ENCODE assay signal across 22 mouse cellular contexts in the genomic region with DNA sequence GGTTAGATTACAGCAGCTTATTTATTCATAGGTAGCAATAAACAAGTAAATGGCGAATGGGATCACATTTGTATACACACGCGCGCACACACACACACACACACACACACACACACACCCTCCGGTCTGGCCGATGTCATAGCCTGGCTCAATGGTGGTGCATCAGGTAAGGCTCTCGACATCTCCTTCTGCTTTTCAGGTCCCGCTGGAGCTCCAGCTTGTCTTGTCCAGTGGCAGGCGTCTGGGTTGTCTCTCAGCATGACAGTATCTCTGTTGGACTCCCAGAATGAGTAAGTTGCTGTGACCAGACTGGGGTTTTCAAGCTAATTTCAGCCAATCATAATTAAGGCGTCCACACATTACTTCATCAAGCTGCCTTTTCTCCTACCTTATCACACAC.
DNase-seq lines count a peak whose midpoint lies in the region; ATAC-seq and TF ChIP-seq lines count a peak whose summit lies in the region.
"Had no signal": no experiment of that assay in that cellular context is flagged by ENCODE, and none has a peak within 500 bp of the region (broad histone marks: within the 10 kb centered on the region; RNA-seq: fewer than 3 reads in every experiment).

No protein-coding gene starts in this region.

- TF ChIP-seq EP300 in heart, adult 2 months (IDR thresholded peaks at IDR 0.05; ENCODE audit: insufficient read depth, low read depth, low read length), result no peak
- no peak for TF ChIP-seq EP300 in stomach, postnatal 0 days (optimal IDR thresholded peaks at IDR 0.05)

- no peak overlapping the region for H3K9ac ChIP-seq in heart, adult 2 months (ENCODE audit: low read depth, low read length)
- no peak overlapping the region for H3K9ac ChIP-seq in intestine, embryonic 14.5 days (ENCODE audit: low read length)
- H3K9ac ChIP-seq in intestine, embryonic 16.5 days (ENCODE audit: low read depth, low read length), result no peak overlapping the region
- H3K9ac ChIP-seq in midbrain, embryonic 15.5 days, result no peak overlapping the region
- H3K9ac ChIP-seq in stomach, embryonic 14.5 days (replicated peaks; ENCODE audit: low read depth, low read length), result no peak overlapping the region
- no peak overlapping the region for H3K9ac ChIP-seq in stomach, postnatal 0 days (ENCODE audit: low read length)

- WGBS in heart, adult 2 months, result 67% methylated on average over 10 of the region's 10 CpGs
- WGBS in intestine, embryonic 14.5 days, result 45% methylated on average over 10 of the region's 10 CpGs
- 44% methylated on average over 10 of the region's 10 CpGs for WGBS in intestine, embryonic 16.5 days
- 90% methylated on average over 10 of the region's 10 CpGs for WGBS in midbrain, embryonic 15.5 days
- WGBS in midbrain, embryonic 10.5 days, result 83% methylated on average over 10 of the region's 10 CpGs
- 46% methylated on average over 10 of the region's 10 CpGs for WGBS in stomach, embryonic 14.5 days
- whole genome bisulfite sequencing in stomach, postnatal 0 days, result 56% methylated on average over 10 of the region's 10 CpGs

- no peaks in the 10 kb centered on the region for H3K79me2 ChIP-seq in heart, adult 2 months (replicated peaks; ENCODE audit: control insufficient read depth, insufficient read depth, low read length)

- intact Hi-C loops in heart, adult 2 months (cut with DNase I), result no loop called here

- H3K4me3 ChIP-seq in heart, adult 2 months, result no peak overlapping the region
- no peak overlapping the region for H3K4me3 ChIP-seq in intestine, embryonic 14.5 days (ENCODE audit: low read depth, low read length)
- no peak overlapping the region for H3K4me3 ChIP-seq in intestine, embryonic 16.5 days (ENCODE audit: low read length)
- H3K4me3 ChIP-seq in midbrain, embryonic 15.5 days, result no peak overlapping the region
- H3K4me3 ChIP-seq in midbrain, embryonic 10.5 days, result no peak overlapping the region
- H3K4me3 ChIP-seq in stomach, embryonic 14.5 days (ENCODE audit: low read depth, low read length), result no peak overlapping the region
- no peak overlapping the region for H3K4me3 ChIP-seq in stomach, postnatal 0 days (ENCODE audit: low read depth, low read length)

- H3K36me3 ChIP-seq in heart, adult 2 months (ENCODE audit: control insufficient read depth, insufficient read depth, low read length), result no peaks in the 10 kb centered on the region
- H3K36me3 ChIP-seq in intestine, embryonic 14.5 days (ENCODE audit: control insufficient read depth, insufficient read depth, low read length), result no peaks in the 10 kb centered on the region
- no peaks in the 10 kb centered on the region for H3K36me3 ChIP-seq in intestine, embryonic 16.5 days (ENCODE audit: control insufficient read depth, insufficient read depth, low read length)
- H3K36me3 ChIP-seq in midbrain, embryonic 15.5 days (replicated peaks), result no peaks in the 10 kb centered on the region
- H3K36me3 ChIP-seq in midbrain, embryonic 10.5 days, result no peaks in the 10 kb centered on the region
- H3K36me3 ChIP-seq in stomach, embryonic 14.5 days (ENCODE audit: control insufficient read depth, insufficient read depth, low read length), result no peaks in the 10 kb centered on the region
- H3K36me3 ChIP-seq in stomach, postnatal 0 days (ENCODE audit: control insufficient read depth, insufficient read depth, low read length), result no peaks in the 10 kb centered on the region
- H3K36me3 ChIP-seq: G1E had no signal

- no peak for TF ChIP-seq POLR2A in heart, adult 2 months (IDR thresholded peaks at IDR 0.05; ENCODE audit: insufficient read depth, low read depth, low read length)

- DNase-seq in heart, adult 11 months, result peak; percentile 56
- DNase-seq in heart, adult 2 months, result no peak
- no peak for DNase-seq in intestine, embryonic 14.5 days (ENCODE audit: low spot score)
- no peak for DNase-seq in midbrain, embryonic 10.5 days (ENCODE audit: low spot score)
- no peak for DNase-seq in stomach, postnatal 0 days (ENCODE audit: low spot score)
- DNase-seq: adrenal gland, adult 2 months; adrenal gland, adult 8-10 months; adrenal gland, postnatal 10 days; adrenal gland, postnatal 14 days; adrenal gland, postnatal 25 days; adrenal gland, postnatal 36 days; B cell, adult 2 months; cerebellum, adult 11 months; cerebellum, adult 11-12 months had no signal

- no peaks in the 10 kb centered on the region for H3K4me1 ChIP-seq in heart, adult 2 months (ENCODE audit: control insufficient read depth, insufficient read depth, low read length)
- no peaks in the 10 kb centered on the region for H3K4me1 ChIP-seq in intestine, embryonic 14.5 days (replicated peaks; ENCODE audit: control insufficient read depth, insufficient read depth, low read length)
- H3K4me1 ChIP-seq in intestine, embryonic 16.5 days (ENCODE audit: control insufficient read depth, insufficient read depth, low read length), result no peaks in the 10 kb centered on the region
- peaks cover 11% of the 10 kb centered on the region; the same call in 1 of the 2 replicates for H3K4me1 ChIP-seq in midbrain, embryonic 15.5 days
- H3K4me1 ChIP-seq in midbrain, embryonic 10.5 days, result peaks cover 8% of the 10 kb centered on the region; the same call in 1 of the 2 replicates
- no peaks in the 10 kb centered on the region for H3K4me1 ChIP-seq in stomach, embryonic 14.5 days (ENCODE audit: control insufficient read depth, insufficient read depth, low read length)
- H3K4me1 ChIP-seq in stomach, postnatal 0 days (replicated peaks; ENCODE audit: control insufficient read depth, insufficient read depth), result no peaks in the 10 kb centered on the region

- ATAC-seq in intestine, embryonic 14.5 days (replicated peaks; ENCODE audit: low FRiP score, low TSS enrichment, low read depth), result 0 out of 2 replicates have a peak, but pooled peaks have one; percentile 55
- ATAC-seq in intestine, embryonic 16.5 days, result no peak
- ATAC-seq in midbrain, embryonic 15.5 days (replicated peaks), result 0 out of 2 replicates have a peak, but pooled peaks have one; percentile 39
- 0 out of 2 replicates have a peak, but pooled peaks have one; percentile 10 for ATAC-seq in stomach, embryonic 14.5 days (ENCODE audit: insufficient number of reproducible peaks, insufficient read depth, low FRiP score, low read depth)
- no peak for ATAC-seq in stomach, postnatal 0 days (ENCODE audit: low FRiP score, low TSS enrichment)
- ATAC-seq: activated CD4-positive, CD25-positive, alpha-beta regulatory T cell, adult 4 months; CD4-positive, CD25-positive, alpha-beta regulatory T cell, adult 4 months; Patski had no signal

- H3K27ac ChIP-seq in heart, adult 2 months, result no peak overlapping the region
- H3K27ac ChIP-seq in intestine, embryonic 14.5 days (ENCODE audit: low read depth), result no peak overlapping the region
- no peak overlapping the region for H3K27ac ChIP-seq in intestine, embryonic 16.5 days (ENCODE audit: low read length)
- no peak overlapping the region for H3K27ac ChIP-seq in midbrain, embryonic 15.5 days
- H3K27ac ChIP-seq in midbrain, embryonic 10.5 days (replicated peaks), result no peak overlapping the region
- no peak overlapping the region for H3K27ac ChIP-seq in stomach, embryonic 14.5 days (ENCODE audit: low read length)
- H3K27ac ChIP-seq in stomach, postnatal 0 days (replicated peaks), result no peak overlapping the region

- no peak for TF ChIP-seq CTCF in heart, adult 2 months (IDR thresholded peaks at IDR 0.05)
- no peak for TF ChIP-seq CTCF in stomach, postnatal 0 days (IDR thresholded peaks at IDR 0.05; ENCODE audit: low read depth)

- H3K4me2 ChIP-seq in intestine, embryonic 14.5 days (ENCODE audit: low read length), result no peak overlapping the region
- no peak overlapping the region for H3K4me2 ChIP-seq in intestine, embryonic 16.5 days (ENCODE audit: low read depth, low read length)
- H3K4me2 ChIP-seq in midbrain, embryonic 15.5 days, result no peak overlapping the region
- H3K4me2 ChIP-seq in stomach, embryonic 14.5 days (replicated peaks; ENCODE audit: low read depth, low read length), result no peak overlapping the region
- no peak overlapping the region for H3K4me2 ChIP-seq in stomach, postnatal 0 days (replicated peaks; ENCODE audit: low read depth)

- H3K27me3 ChIP-seq in heart, adult 2 months (ENCODE audit: control insufficient read depth, insufficient read depth, low read length), result no peaks in the 10 kb centered on the region
- no peaks in the 10 kb centered on the region for H3K27me3 ChIP-seq in intestine, embryonic 14.5 days (replicated peaks; ENCODE audit: control insufficient read depth, insufficient read depth, low read length)
- H3K27me3 ChIP-seq in intestine, embryonic 16.5 days (replicated peaks; ENCODE audit: control insufficient read depth, insufficient read depth, low read length), result no peaks in the 10 kb centered on the region
- H3K27me3 ChIP-seq in midbrain, embryonic 15.5 days (replicated peaks), result no peaks in the 10 kb centered on the region
- H3K27me3 ChIP-seq in midbrain, embryonic 10.5 days (ENCODE audit: low read depth, poor library complexity, severe bottlenecking), result no peaks in the 10 kb centered on the region
- no peaks in the 10 kb centered on the region for H3K27me3 ChIP-seq in stomach, embryonic 14.5 days (ENCODE audit: control insufficient read depth, insufficient read depth, low read length)
- H3K27me3 ChIP-seq in stomach, postnatal 0 days (ENCODE audit: control insufficient read depth, insufficient read depth, low read length), result no peaks in the 10 kb centered on the region
- H3K27me3 ChIP-seq: CH12.LX, Patski had no signal

- no peaks in the 10 kb centered on the region for H3K9me3 ChIP-seq in intestine, embryonic 14.5 days (ENCODE audit: control insufficient read depth, low read length)
- H3K9me3 ChIP-seq in intestine, embryonic 16.5 days (ENCODE audit: control insufficient read depth, low read length), result no peaks in the 10 kb centered on the region
- H3K9me3 ChIP-seq in midbrain, embryonic 15.5 days, result no peaks in the 10 kb centered on the region
- H3K9me3 ChIP-seq in midbrain, embryonic 10.5 days (replicated peaks), result no peaks in the 10 kb centered on the region; the same call in 1 of the 2 replicates
- no peaks in the 10 kb centered on the region for H3K9me3 ChIP-seq in stomach, embryonic 14.5 days (ENCODE audit: control insufficient read depth, low read depth, low read length)
- H3K9me3 ChIP-seq in stomach, postnatal 0 days (ENCODE audit: control insufficient read depth, low read length), result no peaks in the 10 kb centered on the region
- H3K9me3 ChIP-seq: G1E had no signal

Comparison
In these comparisons a context has a peak if more than half of its experiments do, and no peak if none do; other contexts are left out.
1. ATAC-seq: peak in intestine, embryonic 14.5 days (single experiment), midbrain, embryonic 15.5 days (single experiment) and stomach, embryonic 14.5 days (single experiment); none in intestine, embryonic 16.5 days (single experiment) and stomach, postnatal 0 days (single experiment).